Mouse (Mus musculus) monocyte, adult 5-6 weeks (primary cell): Measurements from ENCODE around the gene Mal. TPM values are rescaled to one million over a fixed set of nuclear protein-coding genes. Genes with fewer than 3 reads are reported as not detected.
"Not testable (repeated sequence)": the region's sequence is repeated elsewhere in the genome, so short reads cannot be mapped to it uniquely, and the experiment has no call there.

Experiments used
- ATAC-seq: fragments of 153-309, 156-312 bp; replicated peaks from 2 replicates; pipeline ENCODE4 v1.8.0; 2017; ENCODE audit warnings: mild to moderate bottlenecking; ENCODE audit not compliant: low TSS enrichment, insufficient number of reproducible peaks, severe bottlenecking, poor library complexity, low FRiP score
- total RNA-seq: library from RNA; stranded (forward); fragments of 200-1000, 200-491, 200-594 nt; gene quantifications from 3 replicates; pipeline ENCODE4 v1.2.3, GENCODE M21; 2017

Mal gene
- total RNA-seq, 1 experiment from 2014 or later, result not detected

DNA sequence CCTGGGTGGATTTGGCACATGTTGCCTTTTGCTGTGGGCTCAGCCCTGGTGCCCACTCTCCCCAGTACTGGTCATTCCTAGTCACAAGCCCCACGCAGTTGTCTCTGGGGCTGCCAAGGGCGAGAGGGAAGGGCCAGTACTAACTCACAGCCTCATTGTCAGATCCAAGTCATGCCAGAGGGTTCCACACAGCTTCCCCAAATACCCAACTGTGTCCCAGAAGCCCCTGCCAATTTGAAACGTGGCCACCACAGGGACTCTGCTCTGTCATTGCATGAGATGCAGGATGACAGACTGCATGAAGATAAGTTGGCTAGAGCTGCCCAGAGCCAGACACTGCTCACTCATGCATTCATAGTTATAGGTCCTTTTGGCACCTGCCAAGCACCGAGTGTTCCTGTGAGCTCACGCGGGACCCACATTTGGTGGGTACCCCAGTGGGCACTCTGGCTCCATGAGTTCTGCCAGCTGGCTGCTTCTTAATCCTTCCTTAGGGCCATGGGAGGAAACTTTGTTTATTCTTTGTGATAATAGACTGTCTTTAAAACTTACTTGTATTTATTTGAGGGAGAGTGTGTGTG lies 28.4 kb downstream of the Mal start:
- ATAC-seq, result no peak

DNA sequence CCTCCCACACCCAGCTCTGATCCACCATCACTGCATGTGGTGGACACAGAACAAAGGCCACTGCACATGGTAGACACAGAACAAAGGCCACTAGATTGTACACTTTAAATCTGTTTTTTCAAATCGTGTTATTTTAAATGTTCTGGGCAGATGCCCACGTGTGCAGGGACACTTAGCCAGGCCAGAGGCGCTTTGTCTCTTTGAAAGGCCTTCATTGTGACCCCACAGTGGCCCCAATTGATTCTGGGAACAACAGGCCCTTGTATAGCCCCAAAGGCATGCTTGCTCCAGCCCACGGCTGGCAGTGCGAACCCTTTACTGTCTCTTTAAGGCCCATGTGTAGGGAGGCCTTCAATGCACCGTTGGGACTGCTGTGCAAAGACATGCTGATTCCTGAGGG lies 29.1 kb downstream of the Mal start:
- ATAC-seq, result no peak

DNA sequence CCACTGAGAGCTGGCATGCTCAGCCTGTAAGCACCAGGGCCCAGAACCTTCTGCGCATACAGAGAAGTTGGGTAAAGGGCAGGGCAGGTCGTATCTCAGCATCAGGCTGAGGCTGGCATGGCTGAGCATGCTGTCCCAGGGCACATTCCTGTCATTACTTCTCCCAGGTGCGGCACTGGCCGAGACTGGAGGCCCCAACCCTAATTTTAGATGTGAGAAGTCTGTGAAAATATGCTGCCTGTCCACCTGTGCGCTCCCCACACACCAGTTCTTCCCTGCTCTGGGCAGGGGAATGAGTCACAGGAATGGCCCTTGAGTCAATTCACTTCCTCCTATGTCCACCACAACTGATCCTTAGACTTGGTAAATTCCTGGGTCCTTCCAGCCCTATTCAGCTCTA lies 30.8 kb downstream of the Mal start:
- ATAC-seq, result no peak

DNA sequence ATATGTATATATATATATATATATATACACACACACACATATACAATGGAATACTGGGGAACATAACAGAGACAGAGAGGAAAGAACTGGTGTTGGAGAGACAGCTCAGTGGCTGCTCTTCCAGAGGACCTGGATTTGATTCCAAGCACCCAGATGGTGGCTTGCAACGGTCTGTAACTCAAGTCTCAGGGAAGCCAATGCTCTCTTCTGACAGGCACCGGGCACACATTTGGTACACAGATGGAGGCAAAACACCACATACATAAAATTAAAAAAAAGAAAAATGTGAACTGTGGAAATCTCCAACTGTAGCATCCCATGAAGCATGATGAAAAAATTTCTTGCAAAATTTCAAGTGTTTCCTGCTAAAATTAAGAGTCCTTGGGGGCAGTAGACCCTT lies 31.7 kb downstream of the Mal start:
- no peak for ATAC-seq

DNA sequence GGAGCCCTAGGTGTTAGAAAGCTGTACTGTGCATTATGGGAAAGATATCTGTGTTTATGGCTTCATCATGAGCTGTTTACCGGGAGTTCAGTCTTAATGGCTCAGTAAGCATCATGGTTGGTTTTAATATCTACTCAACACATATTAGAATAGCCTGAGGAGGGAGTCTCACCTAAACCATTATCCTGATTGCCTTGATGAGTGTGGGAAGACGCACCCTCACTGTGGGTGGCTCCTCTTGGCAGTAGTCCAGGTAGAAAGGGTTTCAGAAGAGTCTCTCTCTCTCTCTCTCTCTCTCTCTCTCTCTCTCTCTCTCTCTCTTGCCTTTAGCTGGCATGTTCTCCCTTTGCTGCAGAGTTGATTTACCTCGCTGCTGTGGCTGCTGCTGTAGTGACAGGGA lies 34.4 kb downstream of the Mal start:
- no peak for ATAC-seq

DNA sequence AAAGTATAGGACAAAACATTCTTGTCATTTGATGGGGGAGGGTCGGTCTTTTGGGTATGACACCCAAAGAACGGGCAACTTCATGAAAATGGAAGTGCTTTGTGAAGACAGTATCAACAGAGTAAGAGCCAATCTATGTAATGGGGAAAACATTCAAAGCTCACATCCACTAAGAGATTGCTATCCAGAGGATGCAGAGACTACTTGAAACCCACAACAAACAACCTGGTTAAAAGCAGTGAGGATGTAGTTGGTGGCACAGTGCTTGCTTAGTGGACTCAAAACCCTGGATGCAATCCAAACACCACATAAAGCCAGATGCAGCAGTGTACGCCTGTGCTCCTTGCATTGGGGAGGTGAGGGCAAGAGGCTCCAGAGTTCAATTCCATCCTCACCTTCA lies 37.2 kb downstream of the Mal start:
- no peak for ATAC-seq

DNA sequence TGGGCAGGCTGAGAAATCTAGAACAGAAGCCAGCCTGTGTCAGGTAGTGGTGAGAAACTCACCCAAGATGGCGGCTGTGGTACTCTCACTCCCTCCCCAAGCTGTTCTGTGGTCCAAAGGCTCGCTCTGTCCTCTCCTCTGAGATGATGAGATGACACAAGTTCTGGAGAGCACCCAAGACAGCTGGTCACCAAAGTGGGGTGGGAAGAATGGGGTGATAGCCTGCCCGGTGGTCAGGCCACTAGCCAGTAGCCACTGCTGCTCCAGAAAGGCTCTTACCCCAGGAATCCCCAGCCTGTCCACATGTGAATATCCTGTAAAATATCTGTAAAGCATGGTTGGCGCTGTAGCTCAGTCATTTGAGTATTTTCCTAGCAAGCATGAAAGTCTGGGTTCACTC lies 44.2 kb downstream of the Mal start:
- ATAC-seq, result no peak

DNA sequence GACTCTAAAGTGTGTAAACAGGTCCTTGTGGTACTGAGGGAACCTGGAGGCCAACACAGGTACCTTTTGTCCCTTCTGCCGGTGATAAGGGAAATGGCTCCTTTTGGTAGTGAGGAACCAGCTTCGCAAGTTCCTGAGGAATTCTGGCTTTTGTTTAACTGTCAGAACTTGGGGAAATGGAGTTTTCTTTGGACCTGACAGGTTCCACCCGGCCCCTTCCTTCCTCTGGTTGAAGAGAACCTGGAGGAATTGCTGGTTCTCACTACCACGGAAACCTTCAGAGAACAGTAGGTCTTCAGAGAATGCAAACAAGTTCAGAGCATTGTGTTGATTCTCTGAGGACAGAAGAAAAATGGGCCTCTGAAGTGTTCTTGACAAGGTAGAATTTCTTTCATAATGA lies 45.1 kb downstream of the Mal start:
- ATAC-seq, result no peak

DNA sequence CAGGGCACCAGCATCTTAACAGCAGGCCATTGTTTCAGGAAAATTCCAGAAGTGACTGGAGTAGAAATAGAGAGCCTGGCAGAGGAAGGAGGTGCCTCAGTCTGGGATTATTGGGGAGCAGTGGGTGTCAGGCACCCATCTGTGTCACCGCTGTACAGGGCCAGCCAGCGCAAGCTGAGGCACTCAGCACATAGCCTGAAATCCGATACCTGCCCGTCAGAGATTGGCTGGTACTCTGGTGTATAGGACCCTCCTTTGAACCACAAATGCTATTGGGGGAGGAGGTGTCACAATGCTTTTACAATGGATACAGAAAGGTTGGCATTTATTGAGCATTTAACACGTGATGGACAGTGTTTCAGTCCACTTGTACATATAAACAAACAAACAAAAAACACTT lies 47.5 kb downstream of the Mal start:
- no peak for ATAC-seq

DNA sequence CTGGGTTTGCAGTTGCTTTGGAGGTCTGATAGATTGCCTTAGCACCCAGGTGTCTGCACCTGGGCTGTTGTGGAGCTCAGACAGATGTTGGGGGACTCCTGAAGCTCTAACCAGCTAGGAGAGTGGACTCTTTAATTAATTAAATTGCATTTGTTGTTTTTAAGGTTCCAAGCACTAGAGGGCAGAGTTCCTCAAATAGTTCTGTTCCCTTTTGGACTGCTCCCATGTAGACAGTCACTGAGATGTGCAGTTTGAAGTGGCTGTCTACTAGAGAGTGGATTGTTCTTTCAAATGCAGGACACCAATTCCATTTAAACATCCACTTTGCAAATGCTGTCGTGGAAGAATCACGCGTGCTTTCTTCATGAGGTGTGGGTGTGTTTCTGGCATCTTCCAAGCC lies 48.3 kb downstream of the Mal start:
- ATAC-seq, result no peak

DNA sequence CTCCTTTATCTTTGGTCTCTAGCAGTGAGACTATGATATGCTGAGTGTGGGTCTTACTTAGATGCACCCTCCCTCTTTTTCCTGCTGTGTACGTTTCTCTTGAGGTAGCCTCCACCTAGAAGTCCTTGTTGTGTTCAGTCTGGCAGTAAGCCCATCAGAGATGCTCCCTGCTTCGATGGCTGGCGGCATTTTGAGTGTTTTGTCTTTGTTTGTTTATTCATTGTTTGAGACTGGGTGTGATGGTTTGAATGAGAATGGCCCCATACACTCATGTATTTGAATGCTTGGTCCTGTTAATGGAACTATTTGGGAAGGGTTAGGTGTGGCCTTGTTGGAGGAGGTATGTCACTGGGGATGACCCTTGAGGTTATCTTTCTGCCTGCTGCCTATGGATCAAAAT lies 51.3 kb downstream of the Mal start:
- no peak for ATAC-seq

DNA sequence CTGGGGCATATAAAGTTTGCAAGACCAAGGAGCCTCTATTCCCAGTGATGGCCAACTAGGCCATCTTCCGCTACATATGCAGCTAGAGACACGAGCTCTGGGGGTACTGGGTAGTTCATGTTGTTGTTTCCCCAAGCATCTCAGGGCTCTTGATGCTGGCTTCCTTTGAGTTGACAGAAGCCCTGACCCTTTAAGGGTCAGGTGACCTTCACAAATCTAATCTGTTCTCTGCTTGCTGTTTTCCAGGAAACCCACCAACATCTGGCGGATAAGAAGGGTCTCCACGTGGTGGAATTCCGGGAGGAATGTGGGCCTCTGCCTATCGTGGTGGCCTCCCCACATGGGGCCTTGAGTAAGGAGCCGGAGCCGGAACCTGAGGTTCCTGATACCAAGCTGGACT lies 53.1 kb downstream of the Mal start:
- ATAC-seq, result not testable (repeated sequence)

DNA sequence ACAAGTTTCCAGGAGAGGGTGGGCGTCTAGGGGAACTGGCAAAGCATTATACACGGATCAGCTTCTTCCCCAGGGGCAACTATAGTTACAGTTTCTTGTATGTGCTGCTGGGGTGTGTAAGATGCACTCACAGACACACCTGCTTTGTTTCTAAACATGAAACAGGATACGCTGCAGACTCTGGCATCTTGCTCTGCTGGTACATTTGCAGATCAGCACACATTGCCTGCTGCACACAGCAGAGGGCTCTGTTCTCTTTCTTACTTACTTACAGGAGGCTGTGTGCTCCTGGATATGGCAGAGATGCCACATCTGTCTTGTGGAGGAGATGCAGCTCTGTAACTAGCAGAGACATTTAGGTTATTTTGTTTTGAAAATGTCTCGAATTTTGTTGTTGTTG lies 65.7 kb downstream of the Mal start:
- no peak for ATAC-seq

DNA sequence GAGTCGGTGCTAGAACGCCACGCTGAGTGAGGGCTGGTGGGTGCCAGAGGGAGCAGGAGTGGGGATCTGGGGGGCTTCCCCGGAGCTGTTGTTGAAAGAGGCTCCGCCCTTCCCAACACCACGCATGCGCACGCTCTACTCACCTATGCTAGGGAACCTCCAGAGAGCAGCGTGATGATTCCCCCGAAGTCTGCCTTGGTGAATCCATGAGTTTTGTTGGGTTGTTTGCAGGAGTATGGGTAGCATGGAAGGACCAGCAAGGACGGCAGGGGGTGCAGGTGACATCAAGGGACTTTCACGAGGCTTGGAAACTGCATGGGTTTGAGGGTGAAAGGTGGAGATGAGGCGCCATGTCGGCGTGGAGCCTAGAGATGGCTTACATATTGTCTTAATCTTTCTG lies 66.3 kb downstream of the Mal start:
- no peak for ATAC-seq

DNA sequence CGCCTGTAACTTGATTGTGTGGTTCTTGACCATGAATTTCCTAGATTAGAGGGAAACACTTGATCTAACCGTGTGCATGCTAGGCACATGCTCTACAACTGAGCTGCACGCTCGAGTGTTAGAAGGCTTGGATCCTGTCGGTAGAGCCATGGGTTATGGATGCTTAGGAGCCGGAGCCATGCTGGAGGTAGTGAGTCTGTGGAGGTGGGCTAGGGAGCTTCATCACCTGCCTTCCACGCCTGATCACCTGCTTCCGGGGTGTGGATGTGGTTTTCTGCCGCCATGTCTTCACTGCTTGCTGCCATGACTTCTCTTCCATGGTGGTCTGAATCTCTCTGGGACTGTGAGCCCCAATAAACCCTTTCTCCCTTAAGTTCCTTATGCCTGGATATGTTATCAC lies 67.6 kb downstream of the Mal start:
- no peak for ATAC-seq

DNA sequence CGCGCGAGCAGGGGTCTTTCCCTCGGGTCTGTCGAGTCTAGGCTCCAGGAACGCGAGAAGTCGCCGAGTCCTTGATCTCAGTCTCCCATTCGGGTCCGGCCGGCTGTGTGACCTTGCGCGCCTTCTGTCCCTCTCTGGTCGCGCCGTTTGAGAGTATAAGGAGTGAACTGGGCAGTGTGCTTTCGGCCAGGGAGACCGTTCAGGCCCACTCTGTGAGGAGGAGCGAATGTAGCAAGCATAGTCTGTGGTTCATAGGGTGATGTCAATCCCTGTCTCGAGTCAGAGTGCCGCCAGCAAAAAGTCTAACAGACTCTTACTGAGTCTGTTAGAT lies 69.0 kb downstream of the Mal start:
- no peak for ATAC-seq

DNA sequence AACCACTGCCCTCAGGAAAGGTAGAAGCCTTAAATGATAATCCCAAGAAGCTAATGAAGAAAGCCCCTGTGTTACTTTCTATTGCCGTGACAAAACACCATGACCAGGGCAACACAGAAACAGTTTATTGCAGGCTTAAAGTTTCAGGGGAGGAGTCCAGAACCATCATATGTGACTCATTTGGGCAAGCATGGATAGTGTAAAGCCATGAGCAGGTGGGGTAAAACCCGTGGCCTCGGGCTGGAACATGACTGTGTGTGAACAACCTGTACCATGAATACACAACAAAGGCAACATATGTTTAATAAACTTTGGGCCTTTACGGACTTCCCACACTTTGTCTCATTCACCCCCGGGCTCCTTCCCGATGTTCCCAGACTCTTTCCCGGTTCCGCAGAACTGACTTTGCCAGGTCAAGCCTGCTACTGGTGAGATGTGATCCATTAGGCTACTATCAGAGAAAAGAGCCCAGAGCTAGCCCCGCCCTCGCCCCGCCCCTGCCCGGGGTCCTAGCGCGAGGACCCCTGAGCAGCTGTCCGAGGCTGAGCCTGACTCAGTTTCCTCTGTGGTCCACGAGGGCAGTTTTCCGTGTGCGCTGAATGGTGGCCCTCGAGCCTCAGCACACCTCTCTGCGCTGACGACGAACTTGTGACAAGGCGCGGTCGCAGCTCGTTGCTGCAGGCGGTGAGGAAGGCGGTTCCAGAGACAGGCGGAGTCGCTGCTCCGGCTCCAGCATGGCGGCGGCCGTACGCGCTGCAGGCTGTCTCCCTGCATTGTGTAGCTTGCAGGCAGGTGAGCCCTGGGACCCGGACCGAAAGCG lies 69.6 kb downstream of the Mal start, which contains the start of the genes Zfp661 and Mrps5:
TSS of gene Zfp661 (minus strand) at position 401 of the 820 bp plus-strand sequence.
TSS of gene Mrps5 (plus strand) at position 529 of the 820 bp plus-strand sequence.
- ATAC-seq, result peak; percentile 64

DNA sequence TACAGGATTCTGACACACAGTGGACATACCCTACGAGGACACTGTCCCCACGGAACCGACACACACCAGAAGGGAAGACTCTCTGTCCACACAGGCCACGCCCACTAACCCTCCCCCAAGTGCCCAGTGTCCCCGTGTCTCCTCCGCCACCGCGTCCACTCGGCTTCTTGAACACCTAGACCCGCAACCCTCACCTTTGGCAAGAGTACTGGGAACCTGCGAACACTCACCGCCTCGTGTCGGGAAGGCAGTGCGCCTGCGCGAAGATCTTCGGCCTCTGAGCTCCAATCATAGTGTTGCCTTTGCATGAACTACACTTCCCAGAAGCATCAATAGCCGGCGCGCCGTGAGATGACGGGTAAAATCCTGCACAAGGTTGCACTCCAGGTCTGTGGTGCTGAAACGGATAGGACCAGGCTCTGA lies 72.0 kb downstream of the Mal start:
- ATAC-seq, result peak; percentile 92
